Mouse (Mus musculus) MEL (cell line): ENCODE results near the gene Lrrc74b. TPM values are rescaled to one million over a fixed set of nuclear protein-coding genes. Genes with fewer than 3 reads are reported as not detected.
"Not testable (repeated sequence)": the region's sequence is repeated elsewhere in the genome, so short reads cannot be mapped to it uniquely, and the experiment has no call there.

Experiments
- DNase-seq: peaks from one replicate; pipeline ENCODE4 v3.0.0; 2011; ENCODE audit warnings: low read depth, low spot score
- H3K27ac ChIP-seq: 2 replicates; pipeline ENCODE4 v1.5.1; 2012; ENCODE audit warnings: low read depth, mild to moderate bottlenecking, control low read depth, low read length, moderate library complexity; ENCODE audit not compliant: control insufficient read depth
- H3K27me3 ChIP-seq, 2 experiments: fragments of 150-350 bp in 1 of 2; sonication (generic) in 1 of 2; 2 replicates each; pipeline ENCODE4 v1.6.1; 2012; ENCODE audit warnings: low read length in 2 of 2, mild to moderate bottlenecking in 2 of 2, improper control_type of control experiment in 1 of 2, moderate library complexity in 1 of 2; ENCODE audit not compliant: insufficient read depth in 2 of 2, control insufficient read depth in 1 of 2
- H3K36me3 ChIP-seq, 2 experiments: 2 replicates each; pipeline ENCODE4 v1.6.1; 2012 to 2014; ENCODE audit warnings: low read length in 2 of 2, improper control_type of control experiment in 1 of 2, inconsistent platforms in 1 of 2, mild to moderate bottlenecking in 1 of 2; ENCODE audit not compliant: insufficient read depth in 2 of 2, control insufficient read depth in 1 of 2
- H3K4me1 ChIP-seq, 2 experiments: fragments of 150-350 bp in 1 of 2; sonication (generic) in 1 of 2; 2 replicates each; pipeline ENCODE4 v1.6.1; 2012; ENCODE audit warnings: low read length in 2 of 2, improper control_type of control experiment in 1 of 2, mild to moderate bottlenecking in 1 of 2; ENCODE audit not compliant: insufficient read depth in 2 of 2, control insufficient read depth in 1 of 2
- H3K4me3 ChIP-seq, 2 experiments: fragments of 150-350 bp in 1 of 2; sonication (generic) in 1 of 2; 2 replicates each; pipeline ENCODE4 v1.5.1; 2012; ENCODE audit warnings: low read depth in 2 of 2, low read length in 2 of 2, mild to moderate bottlenecking in 2 of 2, moderate library complexity in 2 of 2, control low read depth in 1 of 2, improper control_type of control experiment in 1 of 2; ENCODE audit not compliant: control insufficient read depth in 1 of 2, insufficient read depth in 1 of 2
- H3K79me2 ChIP-seq: 2 replicates; pipeline ENCODE4 v1.6.1; 2012; ENCODE audit warnings: mild to moderate bottlenecking, low read length, moderate library complexity; ENCODE audit not compliant: control insufficient read depth, poor library complexity, insufficient read depth
- H3K9ac ChIP-seq: 2 replicates; pipeline ENCODE4 v1.6.1; 2012; ENCODE audit warnings: low read depth, mild to moderate bottlenecking, control low read depth, low read length, moderate library complexity; ENCODE audit not compliant: control insufficient read depth, poor library complexity, severe bottlenecking
- H3K9me3 ChIP-seq: fragments of 150-350 bp; sonication (generic); replicated peaks from 2 replicates; pipeline ENCODE4 v1.6.1; 2012; ENCODE audit warnings: mild to moderate bottlenecking, low read length, improper control_type of control experiment, moderate library complexity; ENCODE audit not compliant: insufficient read depth
- BHLHE40 ChIP-seq: IDR thresholded peaks from 2 replicates; pipeline ENCODE4 v1.6.1; 2012; ENCODE audit warnings: low read depth, mild to moderate bottlenecking, inconsistent platforms, low read length, improper control_type of control experiment, borderline replicate concordance
- CHD1 ChIP-seq: IDR thresholded peaks from 2 replicates; pipeline ENCODE4 v1.6.1; 2012; ENCODE audit warnings: low read depth, mild to moderate bottlenecking, inconsistent platforms, low read length, improper control_type of control experiment
- CTCF ChIP-seq, 3 experiments: IDR thresholded peaks in 2 of 3; conservative IDR thresholded peaks in 1 of 3; 2 replicates each; pipeline ENCODE4 v1.5.1; 2011 to 2012; ENCODE audit warnings: low read length in 3 of 3, low read depth in 2 of 3, mild to moderate bottlenecking in 2 of 3, improper control_type of control experiment in 1 of 3, inconsistent platforms in 1 of 3, mixed read lengths in 1 of 3, moderate library complexity in 1 of 3; ENCODE audit not compliant: control insufficient read depth in 1 of 3, insufficient read depth in 1 of 3, poor library complexity in 1 of 3, severe bottlenecking in 1 of 3
- GATA1 ChIP-seq: IDR thresholded peaks from 2 replicates; pipeline ENCODE4 v1.6.1; 2011; ENCODE audit warnings: low read depth, low read length, improper control_type of control experiment
- HCFC1 ChIP-seq: IDR thresholded peaks from 2 replicates; pipeline ENCODE4 v1.6.1; 2012; ENCODE audit warnings: low read depth, mild to moderate bottlenecking, inconsistent platforms, low read length, improper control_type of control experiment, moderate library complexity
- JUND ChIP-seq: IDR thresholded peaks from 2 replicates; pipeline ENCODE4 v1.6.1; 2011; ENCODE audit warnings: low read depth, mild to moderate bottlenecking, improper control_type of control experiment, low read length
- MAFK ChIP-seq: IDR thresholded peaks from 2 replicates; pipeline ENCODE4 v1.6.1; 2011; ENCODE audit warnings: low read depth, mild to moderate bottlenecking, low read length, improper control_type of control experiment, borderline replicate concordance
- MAX ChIP-seq: IDR thresholded peaks from 2 replicates; pipeline ENCODE4 v1.6.1; 2011; ENCODE audit warnings: low read length, improper control_type of control experiment
- MAZ ChIP-seq: IDR thresholded peaks from 2 replicates; pipeline ENCODE4 v1.6.1; 2012; ENCODE audit warnings: low read depth, mild to moderate bottlenecking, inconsistent platforms, low read length, improper control_type of control experiment
- MEF2A ChIP-seq: IDR thresholded peaks from 2 replicates; pipeline ENCODE4 v1.6.1; 2014; ENCODE audit warnings: low read depth, mild to moderate bottlenecking, inconsistent platforms, low read length, improper control_type of control experiment; ENCODE audit not compliant: poor library complexity, insufficient replicate concordance, severe bottlenecking; ENCODE audit errors: extremely low read depth
- MYB ChIP-seq: IDR thresholded peaks from 2 replicates; pipeline ENCODE4 v1.6.1; 2011; ENCODE audit warnings: mild to moderate bottlenecking, low read depth, low read length, improper control_type of control experiment
- MYC ChIP-seq: IDR thresholded peaks from 2 replicates; pipeline ENCODE4 v1.6.1; 2011; ENCODE audit warnings: low read depth, mild to moderate bottlenecking, low read length, improper control_type of control experiment, moderate library complexity
- NELFE ChIP-seq: IDR thresholded peaks from 2 replicates; pipeline ENCODE4 v1.6.1; 2011; ENCODE audit warnings: low read depth, low read length, improper control_type of control experiment
- NRF1 ChIP-seq: IDR thresholded peaks from 2 replicates; pipeline ENCODE4 v1.6.1; 2014; ENCODE audit warnings: low read depth, mild to moderate bottlenecking, inconsistent platforms, low read length, improper control_type of control experiment, moderate library complexity; ENCODE audit not compliant: poor library complexity, insufficient read depth, severe bottlenecking
- POLR2A ChIP-seq, 2 experiments: IDR thresholded peaks; 2 replicates each; pipeline ENCODE4 v1.6.1; 2011 to 2012; ENCODE audit warnings: low read length in 2 of 2, mild to moderate bottlenecking in 2 of 2, control low read depth in 1 of 2, improper control_type of control experiment in 1 of 2, low read depth in 1 of 2, moderate library complexity in 1 of 2; ENCODE audit not compliant: control insufficient read depth in 1 of 2, insufficient read depth in 1 of 2, poor library complexity in 1 of 2
- POLR2AphosphoS2 ChIP-seq: IDR thresholded peaks from 2 replicates; pipeline ENCODE4 v1.6.1; 2011; ENCODE audit warnings: low read length, improper control_type of control experiment
- POLR2AphosphoS5 ChIP-seq: IDR thresholded peaks from 2 replicates; pipeline ENCODE4 v1.6.1; 2012; ENCODE audit warnings: low read depth, borderline replicate concordance, mild to moderate bottlenecking, inconsistent platforms, low read length, moderate library complexity, mixed read lengths
- SIN3A ChIP-seq: IDR thresholded peaks from 2 replicates; pipeline ENCODE4 v1.6.1; 2012; ENCODE audit warnings: low read length, improper control_type of control experiment, inconsistent platforms
- TBP ChIP-seq: IDR thresholded peaks from 2 replicates; pipeline ENCODE4 v1.8.0; 2011; ENCODE audit warnings: low read depth, low read length, improper control_type of control experiment
- TCF12 ChIP-seq: IDR thresholded peaks from 2 replicates; pipeline ENCODE4 v1.6.1; 2014; ENCODE audit warnings: low read depth, mild to moderate bottlenecking, inconsistent platforms, low read length, improper control_type of control experiment, moderate library complexity
- USF2 ChIP-seq, 2 experiments: IDR thresholded peaks; 2 replicates each; pipeline ENCODE4 v1.6.1; 2011 to 2012; ENCODE audit warnings: improper control_type of control experiment in 2 of 2, low read length in 2 of 2, borderline replicate concordance in 1 of 2, inconsistent platforms in 1 of 2, low read depth in 1 of 2, mild to moderate bottlenecking in 1 of 2; ENCODE audit not compliant: insufficient read depth in 1 of 2
- ZC3H11A ChIP-seq: IDR thresholded peaks from 2 replicates; pipeline ENCODE4 v1.6.1; 2012; ENCODE audit warnings: low read depth, mild to moderate bottlenecking, inconsistent platforms, low read length, improper control_type of control experiment
- ZKSCAN1 ChIP-seq: IDR thresholded peaks from 2 replicates; pipeline ENCODE4 v1.6.1; 2012; ENCODE audit warnings: low read depth, mild to moderate bottlenecking, inconsistent platforms, low read length, improper control_type of control experiment, moderate library complexity
- ZMIZ1 ChIP-seq: IDR thresholded peaks from 2 replicates; pipeline ENCODE4 v1.6.1; 2012; ENCODE audit warnings: low read depth, mild to moderate bottlenecking, inconsistent platforms, low read length, improper control_type of control experiment, moderate library complexity
- polyA plus RNA-seq, 2 experiments: library from polyadenylated mRNA; stranded (reverse) in 1 of 2; unstranded in 1 of 2; fragments of >175 nt in 1 of 2; fragments of >200 nt in 1 of 2; gene quantifications; 2 replicates each; pipeline versions ENCODE4 v1.2.1 to v1.2.4; 2012; ENCODE audit warnings: low replicate concordance in 2 of 2, low read depth in 1 of 2; ENCODE audit not compliant: insufficient read length in 2 of 2, insufficient read depth in 1 of 2, missing spikeins in 1 of 2
- total RNA-seq: library from RNA; depleted of rRNA; stranded (reverse); fragments of 300-350 nt; gene quantifications from 2 replicates; pipeline ENCODE4 v1.2.3, GENCODE M21; 2012

Lrrc74b gene
- total and polyA plus RNA-seq, 3 experiments = 0.10 to 0.12 TPM; not detected in 1

GRCm38 (mm10) chr16:17556180-17556579, 4.9 kb downstream of the Lrrc74b start (continued):
- peak in 1 of 2 experiments; percentile 53; a peak in 1 of 4 replicates for TF ChIP-seq USF2 (IDR thresholded peaks at IDR 0.05; ENCODE audit: borderline replicate concordance in 1 of 2, insufficient read depth in 1 of 2, low read depth in 1 of 2, low read length in 2 of 2)

- peak; percentile 89 for DNase-seq
- Histone ChIP-seq H3K4me3 (peak overlapping the region; percentile 58 to 71), H3K27ac (peak overlapping the region; percentile 86), H3K4me1 (peaks cover 6 to 30% of the 10 kb centered on the region in 2 experiments), H3K9ac (peak overlapping the region; percentile 63), H3K36me3 (peaks cover 0 to 10% of the 10 kb centered on the region in 2 experiments; a peak in 2 of 4 replicates)
- H3K9me3 ChIP-seq, H3K79me2 ChIP-seq, H3K27me3 ChIP-seq: not testable (repeated sequence)
- TF ChIP-seq ZMIZ1 (peak; percentile 85), SIN3A (peak; percentile 55), NELFE (peak; percentile 79), HCFC1 (peak; percentile 43; the same call in 1 of the 2 replicates), TBP (peak; percentile 98), POLR2AphosphoS2 (peak; percentile 85), MYC (peak; percentile 51; the same call in 1 of the 2 replicates), TCF12 (peak; percentile 14; the same call in 1 of the 2 replicates), POLR2A (IDR thresholded peaks at IDR 0.05; ENCODE audit: control insufficient read depth in 1 of 2, insufficient read depth in 1 of 2, low read depth in 1 of 2, low read length in 2 of 2, poor library complexity in 1 of 2) (peak in 1 of 2 experiments; percentile 78; a peak in 2 of 4 replicates), GATA1 (peak; percentile 94)
Measured at GRCm38 (mm10) chr16:17554702-17555101, 6.3 kb downstream of the Lrrc74b start.

- Histone ChIP-seq H3K79me2 (no peaks in the 10 kb centered on the region), H3K9me3 (no peaks in the 10 kb centered on the region), H3K27me3 (no peaks in the 10 kb centered on the region), H3K36me3 (peaks cover 0 to 10% of the 10 kb centered on the region in 2 experiments; a peak in 2 of 4 replicates), H3K4me3 (peak overlapping the region; percentile 58 to 71), H3K27ac (peak overlapping the region; percentile 86), H3K4me1 (peaks cover 6 to 30% of the 10 kb centered on the region in 2 experiments), H3K9ac (peak overlapping the region; percentile 63)
- peak; percentile 96 for DNase-seq
- TF ChIP-seq NRF1 (peak; percentile 37; the same call in 1 of the 2 replicates), MYB (no peak), MYC (peak; percentile 51; the same call in 1 of the 2 replicates), POLR2A (IDR thresholded peaks at IDR 0.05; ENCODE audit: control insufficient read depth in 1 of 2, insufficient read depth in 1 of 2, low read depth in 1 of 2, low read length in 2 of 2, poor library complexity in 1 of 2) (peak in 1 of 2 experiments; percentile 59; a peak in 3 of 4 replicates), CTCF (IDR thresholded peaks at IDR 0.05 in 2 of 3, conservative IDR thresholded peaks at IDR 0.05 in 1 of 3; ENCODE audit: control insufficient read depth in 1 of 3, insufficient read depth in 1 of 3, low read depth in 2 of 3, low read length in 3 of 3, poor library complexity in 1 of 3, severe bottlenecking in 1 of 3) (no peak), POLR2AphosphoS5 (no peak), POLR2AphosphoS2 (peak; percentile 30; the same call in 1 of the 2 replicates), MAFK (no peak), HCFC1 (no peak; the same call in 1 of the 2 replicates), BHLHE40 (peak; percentile 66; the same call in 1 of the 2 replicates), ZC3H11A (no peak), TCF12 (peak; percentile 43; the same call in 1 of the 2 replicates), MAZ (peak; percentile 67; the same call in 1 of the 2 replicates), CHD1 (no peak), ZMIZ1 (peak; percentile 74), MAX (peak; percentile 82), GATA1 (no peak), MEF2A (no peak), ZKSCAN1 (no peak), JUND (no peak), NELFE (no peak; the same call in 1 of the 2 replicates), SIN3A (peak; percentile 70)
Measured at GRCm38 (mm10) chr16:17553910-17554685, 6.9 kb downstream of the Lrrc74b start.
